Mouse (Mus musculus) layer of hippocampus, adult 9-11 months (tissue): Measurements from ENCODE around the gene Parvb.
A peak's percentile ranks its signal among the peaks of the same experiment; 100 is the strongest.

Experiments
- DNase-seq: peaks from one replicate; pipeline ENCODE4 v3.0.0; 2022

Parvb gene

GRCm38 (mm10) chr15:84217969-84218782, 13.7 kb upstream of the Parvb start:
- no peak for DNase-seq

DNA sequence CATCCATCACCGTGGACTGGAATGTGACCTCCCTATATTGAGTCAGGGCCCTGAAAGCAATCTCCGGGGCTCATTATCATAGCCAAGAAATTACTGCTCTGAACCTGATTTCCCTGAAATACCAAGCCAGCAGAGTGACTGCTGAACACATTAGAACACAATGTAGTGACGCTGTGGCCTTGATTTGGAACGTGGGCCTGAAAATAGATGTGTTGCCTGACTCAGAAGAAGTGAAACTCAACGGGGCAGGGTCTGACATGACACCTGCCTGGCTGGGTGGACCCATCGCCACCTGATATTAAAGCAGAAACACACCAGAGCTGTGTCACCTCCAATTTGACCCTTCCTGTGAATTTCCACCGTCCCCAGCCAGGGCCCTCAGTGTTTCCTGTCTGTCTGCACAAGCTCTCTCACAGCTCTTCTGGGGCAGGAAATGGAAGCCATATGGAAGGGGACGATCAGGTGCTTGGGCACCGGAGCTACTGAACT, 13.0 kb upstream of the Parvb start:
- no peak for DNase-seq

DNA sequence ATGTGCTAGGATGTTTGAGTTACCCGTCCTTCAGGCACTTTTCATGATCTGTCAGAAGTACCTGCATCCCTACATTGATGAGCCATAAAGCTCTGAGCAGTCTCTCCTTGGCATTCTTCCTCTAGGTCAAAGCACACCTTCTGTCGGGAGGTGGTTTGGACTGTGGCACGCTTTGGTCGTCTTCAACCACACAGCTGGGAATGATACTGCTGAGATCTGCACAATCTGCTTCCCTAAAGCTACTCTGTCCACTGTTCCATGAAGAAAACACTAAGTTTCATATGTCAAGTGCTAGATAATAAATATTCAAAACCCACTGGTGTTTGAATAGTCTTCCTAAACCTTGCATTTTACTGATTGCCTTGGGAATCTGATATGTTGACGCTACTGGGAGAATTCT, 10.3 kb upstream of the Parvb start:
- no peak for DNase-seq

- DNase-seq, result peak; percentile 48
These were observed 8.4 kb upstream of the Parvb start for GRCm38 (mm10) chr15:84223423-84223822.

GRCm38 (mm10) chr15:84224779-84225178, 7.1 kb upstream of the Parvb start:
- DNase-seq, result no peak

DNA sequence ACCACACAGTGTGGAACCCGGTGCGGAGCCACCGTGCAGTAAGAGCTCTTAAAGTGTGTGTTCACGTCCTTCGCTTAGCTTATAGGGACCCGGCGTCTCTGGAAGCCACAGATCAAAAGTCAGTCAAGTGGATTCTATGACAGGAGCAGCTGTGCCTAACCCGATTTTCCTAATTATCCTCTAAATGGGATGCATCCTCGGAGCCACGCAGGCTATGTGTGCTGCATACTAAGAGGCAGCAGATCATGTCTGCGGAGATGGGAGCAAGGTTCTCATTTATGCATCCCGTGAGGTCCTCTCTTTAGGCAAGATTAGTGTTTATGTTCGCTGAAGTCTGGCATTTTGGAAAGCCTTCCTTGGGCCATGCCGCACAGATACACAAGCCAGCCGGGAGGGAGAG, 4.9 kb upstream of the Parvb start:
- DNase-seq, result no peak

- DNase-seq, result no peak
These were observed 1.2 kb upstream of the Parvb start for GRCm38 (mm10) chr15:84230661-84231060.

- DNase-seq, result peak; percentile 90
These were observed 630 bp upstream of the Parvb start for GRCm38 (mm10) chr15:84231113-84231712.

DNA sequence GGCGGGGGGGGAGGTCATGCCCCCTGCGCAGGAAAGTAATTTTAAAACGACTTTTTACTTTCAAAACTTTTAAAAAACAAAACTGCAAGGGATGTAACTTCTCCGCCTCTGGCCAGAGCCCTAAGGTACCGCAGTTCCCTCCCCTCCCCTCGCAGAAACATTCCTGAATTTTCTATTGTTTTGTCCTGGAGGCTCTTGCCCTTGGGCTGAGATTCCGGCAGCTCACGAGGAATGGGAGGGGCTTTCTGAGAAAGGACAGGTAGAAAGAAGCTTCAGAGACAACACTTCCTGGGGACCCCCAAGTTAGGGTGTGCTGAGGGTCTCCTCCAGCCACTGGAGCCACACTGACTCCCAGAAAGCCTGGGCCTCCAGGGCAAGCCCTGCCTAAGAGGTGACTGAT, 766 bp downstream of the Parvb start:
- no peak for DNase-seq

DNA sequence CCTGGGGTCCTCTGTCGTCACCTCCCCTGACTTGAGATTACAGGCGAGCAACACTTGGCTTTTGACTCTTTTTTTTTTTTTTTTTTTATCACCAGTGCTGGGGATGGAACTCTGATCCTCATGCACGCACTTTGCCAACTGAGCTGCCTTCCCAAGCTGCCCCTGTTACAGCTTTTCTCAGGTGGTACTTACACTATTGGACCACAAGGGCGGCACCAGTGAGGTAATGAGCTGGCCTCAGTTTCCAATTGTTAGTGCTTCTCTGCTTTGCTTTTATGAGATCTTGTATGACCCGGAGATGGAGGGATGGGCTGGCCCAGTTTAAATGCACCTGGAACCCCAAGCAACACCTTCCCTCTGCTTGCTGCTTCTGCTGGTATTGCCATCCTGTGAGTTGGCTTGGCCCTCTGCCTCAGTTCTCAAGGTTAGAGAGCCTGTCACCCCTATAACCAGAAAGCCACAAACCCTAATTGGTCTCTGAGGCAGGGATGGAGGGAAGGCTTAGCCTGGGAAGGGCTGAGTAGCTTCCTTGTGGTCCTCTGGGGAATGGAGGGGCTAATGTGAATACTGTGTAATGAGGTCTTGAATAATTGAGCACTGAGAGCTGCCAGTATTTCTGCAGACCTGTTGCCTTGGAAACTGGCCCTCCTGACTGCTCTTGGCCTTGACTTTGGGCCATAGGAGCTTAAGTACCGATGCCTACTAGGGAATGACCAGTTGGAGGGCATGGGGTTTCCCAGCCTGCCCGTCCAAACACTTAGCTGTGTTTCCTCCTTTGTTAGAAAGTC, 3.1 kb downstream of the Parvb start:
- no peak for DNase-seq

DNA sequence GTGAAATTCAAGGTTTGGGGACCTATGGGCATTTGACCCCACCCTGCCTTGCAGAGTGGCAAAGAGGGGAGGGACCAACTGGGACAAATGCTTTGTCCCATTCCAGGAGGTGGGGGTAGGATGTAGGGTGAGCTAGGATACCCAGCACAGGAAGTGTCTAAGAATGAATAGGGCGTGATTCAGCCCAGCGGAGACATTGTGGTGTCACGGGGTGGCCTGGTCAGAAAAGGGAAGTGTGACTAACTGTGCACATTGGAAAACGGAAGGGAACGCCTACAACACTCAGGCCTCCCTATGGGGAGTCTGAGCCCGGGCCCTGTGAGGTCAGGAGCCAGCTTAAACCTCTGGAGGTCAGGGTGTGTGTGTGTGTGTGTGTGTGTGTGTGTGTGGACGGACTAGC, 3.8 kb downstream of the Parvb start:
- DNase-seq, result peak; percentile 74

- no peak for DNase-seq
These were observed 6.7 kb downstream of the Parvb start for GRCm38 (mm10) chr15:84238552-84238951.

DNA sequence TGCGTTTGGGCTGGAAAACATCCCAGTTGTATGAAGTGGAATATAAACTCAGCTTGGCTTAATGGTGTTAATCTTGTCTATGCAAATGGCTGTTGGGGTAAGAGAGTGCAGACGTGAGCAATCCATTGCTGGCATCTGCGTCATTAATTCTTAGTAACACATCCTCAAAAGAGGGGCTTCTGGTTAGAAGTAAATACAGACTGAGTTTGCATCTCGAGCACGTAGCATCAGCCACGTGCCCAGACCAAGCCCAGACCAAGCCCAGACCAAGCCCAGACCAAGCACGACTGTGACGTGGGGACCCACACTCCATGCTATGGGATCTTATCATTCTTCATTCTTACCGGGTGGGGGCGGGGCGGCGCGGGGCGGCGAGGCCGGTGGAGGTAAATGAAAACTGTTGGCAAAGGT, 7.2 kb downstream of the Parvb start:
- no peak for DNase-seq

DNA sequence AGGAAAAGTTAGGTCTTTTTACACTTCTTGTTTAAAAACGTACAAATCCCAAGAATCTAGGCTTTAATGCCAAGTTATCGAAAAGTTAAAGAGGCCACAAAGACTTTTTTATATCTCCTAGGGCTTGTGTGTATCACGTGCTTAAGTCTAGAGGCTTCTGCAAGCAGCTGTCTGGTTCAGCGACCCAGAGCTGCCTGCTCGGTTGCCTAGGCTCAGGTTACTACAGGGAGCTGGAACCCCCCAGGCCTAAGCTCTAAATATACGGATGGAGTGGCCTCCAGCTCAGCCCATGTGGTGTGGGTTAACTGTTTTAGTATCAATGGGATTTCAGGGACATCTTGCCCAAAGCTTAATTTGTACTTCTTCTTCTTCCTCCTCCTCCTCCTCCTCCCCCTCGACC, 9.7 kb downstream of the Parvb start:
- no peak for DNase-seq

GRCm38 (mm10) chr15:84245104-84245503, 13.3 kb downstream of the Parvb start:
- no peak for DNase-seq

DNA sequence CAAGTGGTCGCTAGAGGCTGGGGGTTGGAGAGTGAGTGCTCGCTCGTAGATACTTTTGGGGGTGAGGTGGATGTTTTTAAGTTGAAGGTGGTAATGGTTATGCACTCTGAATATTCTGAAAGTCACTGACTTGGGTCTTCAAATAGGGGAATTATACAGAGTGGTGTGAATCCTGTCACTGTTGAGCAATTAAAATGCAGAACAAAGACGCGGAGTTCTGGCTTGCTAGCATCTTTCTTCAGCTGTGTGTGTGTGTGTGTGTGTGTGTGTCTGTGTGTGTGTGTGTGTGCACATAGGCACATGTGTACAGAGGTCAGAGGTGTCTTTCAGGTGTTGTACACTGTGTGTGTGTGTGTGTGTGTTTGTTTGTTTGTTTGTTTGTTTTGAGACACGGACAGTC, 14.4 kb downstream of the Parvb start:
- no peak for DNase-seq

GRCm38 (mm10) chr15:84247309-84247708, 15.5 kb downstream of the Parvb start:
- DNase-seq, result no peak

- DNase-seq, result no peak
These were observed 19.4 kb downstream of the Parvb start for GRCm38 (mm10) chr15:84251227-84251626.

GRCm38 (mm10) chr15:84252645-84253044, 20.8 kb downstream of the Parvb start:
- DNase-seq, result no peak

DNA sequence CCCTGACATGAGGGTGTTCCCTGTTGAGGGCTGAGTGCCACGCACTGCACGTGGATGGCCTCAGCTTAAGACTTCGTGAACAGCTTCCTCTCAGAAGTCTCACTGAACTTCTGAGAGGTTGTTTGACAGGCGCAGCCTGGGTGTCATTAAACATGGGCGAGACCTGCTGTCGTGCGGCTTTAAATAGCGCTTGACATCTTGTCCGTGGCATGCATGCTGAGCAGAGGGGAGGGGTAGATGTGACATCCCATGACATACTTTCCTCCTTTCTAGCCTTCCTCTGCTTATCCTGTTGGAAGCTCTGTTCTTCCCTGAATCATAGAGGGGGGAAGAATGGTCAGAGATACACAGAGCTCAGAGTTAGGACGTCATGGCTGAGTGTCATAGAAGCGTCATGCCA, 21.9 kb downstream of the Parvb start:
- DNase-seq, result peak; percentile 72

DNA sequence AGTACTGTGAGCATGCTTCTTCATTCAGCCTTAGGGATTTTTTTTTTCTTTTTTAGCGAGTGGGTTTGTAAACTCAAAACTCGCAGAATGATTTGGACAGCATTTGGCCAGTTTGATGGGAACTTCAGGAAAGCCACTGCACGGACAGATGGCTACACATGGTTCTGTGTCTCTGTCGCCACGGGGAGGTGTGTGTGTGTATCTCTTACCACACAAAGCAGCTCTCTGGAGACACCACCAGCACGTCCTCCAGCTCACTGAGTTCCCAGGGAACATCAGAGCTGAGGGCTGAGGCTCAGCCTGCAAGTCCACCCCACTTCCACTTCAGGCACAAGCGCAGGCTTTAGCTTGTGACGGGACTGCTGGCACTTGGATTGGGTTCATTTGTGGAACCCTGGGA, 22.5 kb downstream of the Parvb start:
- no peak for DNase-seq

GRCm38 (mm10) chr15:84256254-84256850, 24.5 kb downstream of the Parvb start:
- peak; percentile 44 for DNase-seq

GRCm38 (mm10) chr15:84256864-84257263, 25.0 kb downstream of the Parvb start:
- no peak for DNase-seq
